Mouse (Mus musculus) heart, embryonic 11.5 days (tissue): ENCODE measurements around the gene Icosl. TPM values are rescaled to one million over a fixed set of nuclear protein-coding genes. Genes with fewer than 3 reads are reported as not detected.

Source experiments
- ATAC-seq: fragments of 200-750 bp; cut with Nextera tagmentation; replicated peaks from 2 replicates; pipeline ENCODE4 v1.8.0; 2017; ENCODE audit warnings: moderate library complexity; ENCODE audit not compliant: insufficient number of reproducible peaks, low FRiP score, low TSS enrichment
- H3K27ac ChIP-seq: fragments of 300-500 bp; sonication (generic); 2 replicates; pipeline ENCODE4 v1.5.1; 2014; ENCODE audit warnings: mild to moderate bottlenecking, low read depth, low read length
- H3K27me3 ChIP-seq: fragments of 300-500 bp; sonication (generic); 2 replicates; pipeline ENCODE4 v1.6.1; 2014; ENCODE audit warnings: mild to moderate bottlenecking, low read length, mixed read lengths; ENCODE audit not compliant: control insufficient read depth, insufficient read depth
- H3K36me3 ChIP-seq: fragments of 300-500 bp; sonication (generic); 2 replicates; pipeline ENCODE4 v1.6.1; 2014; ENCODE audit warnings: mild to moderate bottlenecking, low read length, moderate library complexity, mixed read lengths; ENCODE audit not compliant: control insufficient read depth, insufficient read depth
- H3K4me1 ChIP-seq: fragments of 300-500 bp; sonication (generic); 2 replicates; pipeline ENCODE4 v1.6.1; 2014; ENCODE audit warnings: low read length; ENCODE audit not compliant: control insufficient read depth, insufficient read depth
- H3K4me2 ChIP-seq: fragments of 300-500 bp; sonication (generic); 2 replicates; pipeline ENCODE4 v1.6.1; 2014; ENCODE audit warnings: mild to moderate bottlenecking, moderate library complexity
- H3K4me3 ChIP-seq: fragments of 300-500 bp; sonication (generic); 2 replicates; pipeline ENCODE4 v1.5.1; 2014; ENCODE audit warnings: low read depth, low read length
- H3K9ac ChIP-seq: fragments of 300-500 bp; sonication (generic); 2 replicates; pipeline ENCODE4 v1.6.1; 2014; ENCODE audit warnings: mild to moderate bottlenecking, low read depth, low read length, moderate library complexity
- H3K9me3 ChIP-seq: fragments of 300-500 bp; sonication (generic); replicated peaks from 2 replicates; pipeline ENCODE4 v1.6.1; 2016; ENCODE audit warnings: low read length; ENCODE audit not compliant: control insufficient read depth
- WGBS: fragments of 180-500 bp; shearing (Covaris S2); extraction: QIAGEN DNeasy Blood & Tissue Kit; methylation state at CpG from one replicate; pipeline ENCODE4 v1.1.7; 2014; ENCODE audit not compliant: insufficient replicate concordance; 5-methylcytosine and 5-hydroxymethylcytosine counted together
- polyA plus RNA-seq: library from polyadenylated mRNA; unstranded; fragments of >200 nt; fragmentation: Nextera tagmentation; extraction: Ambion mirVana; gene quantifications from 2 replicates; pipeline ENCODE4 v1.2.1, GENCODE M21; 2014

Icosl gene
- polyA plus RNA-seq, 1 experiment from 2014 or later: 1.1 TPM

DNA sequence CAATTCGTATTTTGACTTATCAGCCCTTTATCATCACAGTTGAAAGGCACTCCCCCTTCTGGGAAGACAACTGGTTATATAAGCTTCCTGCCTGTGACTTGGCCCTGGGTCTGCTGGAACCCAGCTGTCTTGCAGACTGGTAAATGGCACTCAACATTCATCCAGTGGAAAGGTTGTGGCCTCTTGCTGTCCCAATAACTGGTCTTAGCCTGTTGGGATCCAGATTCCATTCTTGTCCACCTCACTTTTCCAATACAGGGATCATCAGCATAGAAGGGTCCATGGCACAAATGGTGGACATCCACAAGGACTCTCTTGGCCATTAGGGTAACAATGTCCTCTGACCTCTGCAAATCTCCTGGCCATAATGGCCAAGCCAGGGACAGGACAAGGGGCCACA, 15.0 kb downstream of the Icosl start:
- no peak for ATAC-seq
- Histone ChIP-seq H3K27me3 (no peaks in the 10 kb centered on the region), H3K4me1 (no peaks in the 10 kb centered on the region), H3K9me3 (no peaks in the 10 kb centered on the region), H3K27ac (no peak overlapping the region), H3K9ac (no peak overlapping the region), H3K4me2 (no peak overlapping the region), H3K4me3 (no peak overlapping the region), H3K36me3 (no peaks in the 10 kb centered on the region)
- 41% methylated on average over 1 of the region's 1 CpGs for WGBS

DNA sequence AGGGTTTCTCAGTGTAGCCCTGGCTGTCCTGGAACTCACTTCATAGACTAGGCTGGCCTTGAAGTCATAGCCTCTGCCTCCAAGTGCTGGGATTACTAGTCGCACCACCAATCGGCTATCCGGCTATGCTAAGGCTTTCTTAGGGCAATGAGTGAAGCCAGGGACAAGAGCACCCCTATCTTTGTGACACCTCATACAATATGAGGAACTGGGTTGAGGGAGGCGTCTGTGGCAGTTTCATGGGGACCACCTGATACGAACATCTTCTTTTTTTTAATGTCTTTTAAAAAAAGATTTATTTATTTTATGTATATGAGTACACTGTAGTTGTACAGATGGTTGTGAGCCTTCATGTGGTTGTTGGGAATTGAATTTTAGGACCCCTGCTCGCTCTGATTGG, 16.6 kb downstream of the Icosl start:
- WGBS: 89% methylated on average over 6 of the region's 6 CpGs
- H3K9me3 ChIP-seq: no peaks in the 10 kb centered on the region
- no peak overlapping the region for H3K27ac ChIP-seq
- H3K4me1 ChIP-seq: no peaks in the 10 kb centered on the region
- ATAC-seq: no peak
- no peaks in the 10 kb centered on the region for H3K27me3 ChIP-seq
- H3K9ac ChIP-seq: no peak overlapping the region
- no peak overlapping the region for H3K4me2 ChIP-seq
- no peaks in the 10 kb centered on the region for H3K36me3 ChIP-seq
- no peak overlapping the region for H3K4me3 ChIP-seq

DNA sequence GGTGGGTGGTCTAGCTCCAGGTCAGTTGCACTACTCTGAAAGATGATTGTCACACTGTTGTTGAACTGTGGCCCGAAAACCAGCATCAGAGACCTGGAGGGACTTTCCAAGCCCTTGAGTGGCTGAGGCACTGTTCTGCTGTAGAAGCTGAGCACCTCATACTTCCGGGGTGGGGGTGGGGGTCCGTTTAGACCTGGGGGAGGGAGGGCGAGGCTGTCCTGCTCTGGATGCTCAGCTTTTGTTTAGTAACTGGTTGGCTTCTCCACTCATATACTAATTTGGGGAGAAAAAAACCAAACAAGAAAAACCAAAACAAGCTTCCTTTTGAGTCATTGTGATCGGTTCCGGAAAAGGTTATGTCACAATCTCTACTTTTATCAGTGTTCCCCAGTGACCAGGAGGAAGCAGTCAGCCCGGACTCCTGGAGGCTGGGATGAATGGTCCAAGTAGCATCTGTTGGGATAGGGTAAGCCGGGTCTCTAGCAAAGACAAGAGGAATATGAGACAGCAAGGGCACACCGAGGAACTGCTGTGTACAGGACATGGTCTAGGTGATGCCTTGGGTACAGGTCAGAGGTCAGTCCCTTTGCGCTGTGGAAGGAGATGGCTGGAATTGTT, 17.5 kb downstream of the Icosl start:
- H3K27me3 ChIP-seq: no peaks in the 10 kb centered on the region
- H3K4me2 ChIP-seq: no peak overlapping the region
- no peak overlapping the region for H3K27ac ChIP-seq
- no peak for ATAC-seq
- 67% methylated on average over 10 of the region's 10 CpGs for WGBS
- no peaks in the 10 kb centered on the region for H3K4me1 ChIP-seq
- no peaks in the 10 kb centered on the region for H3K36me3 ChIP-seq
- no peak overlapping the region for H3K9ac ChIP-seq
- no peaks in the 10 kb centered on the region for H3K9me3 ChIP-seq
- H3K4me3 ChIP-seq: no peak overlapping the region

DNA sequence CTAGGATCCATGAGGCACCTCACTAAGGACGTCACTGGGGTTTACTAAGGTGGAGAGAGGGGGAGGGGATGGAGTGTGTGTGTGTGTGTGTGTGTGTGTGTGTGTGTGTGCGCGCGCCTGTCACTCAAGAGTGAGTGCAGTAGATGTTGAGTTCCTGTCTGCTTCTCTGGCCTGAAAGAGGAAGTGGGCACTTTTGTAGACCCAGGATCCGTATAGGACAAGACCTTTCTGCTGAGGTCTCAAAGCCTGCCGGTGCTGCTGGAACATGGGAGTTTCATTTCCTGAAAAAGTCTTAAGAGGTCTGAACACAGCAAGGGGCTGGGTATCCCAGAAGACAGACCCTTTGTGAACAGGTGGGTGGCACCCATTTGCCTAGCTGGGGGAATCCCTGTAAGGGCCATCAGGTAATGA, 18.0 kb downstream of the Icosl start:
- 86% methylated on average over 6 of the region's 6 CpGs for WGBS
- H3K27ac ChIP-seq: no peak overlapping the region
- H3K4me2 ChIP-seq: no peak overlapping the region
- no peaks in the 10 kb centered on the region for H3K36me3 ChIP-seq
- no peak overlapping the region for H3K4me3 ChIP-seq
- H3K4me1 ChIP-seq: no peaks in the 10 kb centered on the region
- H3K9ac ChIP-seq: no peak overlapping the region
- no peaks in the 10 kb centered on the region for H3K9me3 ChIP-seq
- H3K27me3 ChIP-seq: no peaks in the 10 kb centered on the region
- ATAC-seq: no peak

DNA sequence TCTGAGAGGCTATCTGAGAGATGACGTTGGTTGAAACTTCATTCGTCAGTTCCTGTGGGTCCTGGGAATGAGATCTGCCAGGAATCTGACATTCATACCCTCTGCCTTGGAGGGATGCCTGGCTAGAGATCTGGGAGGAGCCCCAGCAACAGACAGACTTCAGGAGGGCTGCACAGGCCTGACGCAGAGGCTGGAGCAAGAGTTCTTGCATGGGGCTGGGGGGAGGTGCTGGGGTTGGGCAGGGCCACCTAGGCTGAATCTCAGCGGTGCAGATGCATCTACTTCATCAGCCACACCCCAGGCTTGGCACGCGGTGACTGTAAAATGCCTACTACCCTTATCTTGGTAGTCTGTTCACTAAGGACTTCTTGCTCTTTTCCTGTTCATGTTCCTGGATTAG, 21.1 kb downstream of the Icosl start:
- Histone ChIP-seq H3K27me3 (no peaks in the 10 kb centered on the region), H3K4me3 (no peak overlapping the region), H3K36me3 (no peaks in the 10 kb centered on the region), H3K9ac (no peak overlapping the region), H3K4me2 (no peak overlapping the region), H3K4me1 (no peaks in the 10 kb centered on the region), H3K9me3 (no peaks in the 10 kb centered on the region), H3K27ac (no peak overlapping the region)
- no peak for ATAC-seq
- WGBS: 29% methylated on average over 6 of the region's 6 CpGs

DNA sequence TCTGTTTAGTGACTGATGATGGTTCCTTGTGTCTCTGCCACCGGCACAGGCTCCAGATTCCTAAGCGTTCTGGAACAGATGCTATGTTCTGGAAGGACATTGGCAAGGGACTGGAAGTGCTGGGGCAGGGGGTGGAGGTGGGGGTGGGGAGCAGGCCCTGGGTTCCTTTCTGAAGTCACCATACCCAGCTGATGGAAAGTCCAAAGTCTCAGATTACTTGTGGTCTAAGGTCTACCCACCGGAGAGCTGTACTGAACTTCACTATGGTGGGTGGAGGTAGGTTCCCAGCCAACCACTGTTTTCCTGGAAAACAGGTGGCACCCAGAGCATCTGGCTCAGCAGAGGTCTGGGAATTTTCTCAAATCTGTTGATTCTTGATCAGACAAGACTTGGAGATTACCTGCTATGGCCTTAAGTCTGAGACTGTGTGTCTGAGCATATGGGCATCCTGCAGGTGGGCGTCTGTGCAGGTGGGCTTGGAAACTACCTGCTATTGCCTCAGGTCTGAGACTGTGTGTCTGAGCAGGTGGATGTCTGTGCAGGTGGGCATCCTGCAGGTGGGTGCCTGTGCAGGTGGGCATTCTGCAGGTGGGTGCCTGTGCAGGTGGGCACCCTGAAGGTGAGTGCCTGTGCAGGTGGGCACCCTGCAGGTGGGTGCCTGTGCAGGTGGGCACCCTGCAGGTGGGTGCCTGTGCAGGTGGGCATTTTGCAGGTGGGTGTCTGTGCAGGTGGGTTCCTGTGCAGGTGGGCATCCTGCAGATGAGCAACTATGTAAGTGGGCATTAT, 21.8 kb downstream of the Icosl start:
- Histone ChIP-seq H3K36me3 (no peaks in the 10 kb centered on the region), H3K27ac (no peak overlapping the region), H3K9me3 (no peaks in the 10 kb centered on the region), H3K9ac (no peak overlapping the region), H3K4me1 (no peaks in the 10 kb centered on the region), H3K4me2 (no peak overlapping the region), H3K27me3 (no peaks in the 10 kb centered on the region), H3K4me3 (no peak overlapping the region)
- no peak for ATAC-seq
- WGBS: 67% methylated on average over 4 of the region's 4 CpGs

DNA sequence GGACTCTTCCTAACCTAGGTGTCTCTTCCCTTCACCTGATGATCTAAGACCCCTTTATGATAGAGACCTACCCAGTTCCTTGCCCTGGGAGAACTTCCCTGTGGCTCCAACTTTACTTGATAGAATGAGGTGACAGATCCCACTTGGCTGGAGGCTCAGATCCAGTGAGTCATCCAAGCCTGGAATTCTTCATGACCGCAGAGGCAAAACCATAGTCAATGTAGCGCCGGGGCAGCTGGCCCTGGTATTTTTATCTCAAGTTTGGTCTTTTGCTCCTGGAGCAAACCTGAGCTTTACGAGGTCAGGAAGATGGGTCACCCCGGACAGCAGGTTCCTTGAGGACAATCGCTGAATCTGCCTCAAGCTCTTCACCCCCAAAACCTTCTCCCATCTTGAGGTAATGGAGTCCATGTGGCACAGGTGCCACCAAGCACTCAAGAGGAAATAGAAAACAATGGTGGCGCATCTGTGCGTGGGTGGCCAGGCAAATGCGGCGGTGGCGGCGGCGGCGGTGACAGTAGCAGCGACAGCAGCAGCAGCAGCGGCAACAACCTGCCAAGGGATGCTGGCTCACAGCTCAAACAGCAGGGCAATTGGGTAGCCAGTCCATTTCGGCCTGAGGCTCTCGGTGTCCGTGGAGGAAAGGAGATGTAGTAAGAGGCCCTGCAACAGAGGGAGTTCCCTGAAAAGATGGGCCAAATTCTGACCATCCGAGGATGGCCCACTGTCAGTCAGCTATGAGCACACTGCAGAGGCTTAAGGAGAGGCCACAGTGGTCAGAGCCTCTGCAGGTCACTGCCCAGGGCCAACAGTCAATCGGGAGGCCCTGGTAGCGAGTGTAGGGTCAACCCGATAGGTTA, 23.0 kb downstream of the Icosl start:
- Histone ChIP-seq H3K27ac (no peak overlapping the region), H3K9me3 (no peaks in the 10 kb centered on the region), H3K36me3 (no peaks in the 10 kb centered on the region), H3K9ac (no peak overlapping the region), H3K4me2 (no peak overlapping the region), H3K4me1 (no peaks in the 10 kb centered on the region), H3K4me3 (no peak overlapping the region), H3K27me3 (no peaks in the 10 kb centered on the region)
- 79% methylated on average over 23 of the region's 23 CpGs for WGBS
- no peak for ATAC-seq

DNA sequence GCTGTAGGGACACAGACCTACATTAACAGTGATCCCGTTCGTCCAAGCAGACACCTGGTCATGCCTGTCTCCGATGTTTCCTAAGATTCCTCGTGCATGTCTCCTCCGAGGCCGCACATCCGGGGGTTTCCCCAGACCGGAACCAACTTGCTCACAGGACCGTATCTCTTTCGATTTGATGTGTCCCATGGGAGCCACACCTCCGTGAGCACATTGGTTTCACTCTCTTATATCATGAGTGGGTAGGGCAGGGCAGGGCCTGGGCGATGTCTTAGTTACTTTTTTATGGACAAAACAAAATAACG, 23.6 kb downstream of the Icosl start:
- H3K9me3 ChIP-seq: no peaks in the 10 kb centered on the region
- H3K4me1 ChIP-seq: no peaks in the 10 kb centered on the region
- 85% methylated on average over 13 of the region's 13 CpGs for WGBS
- no peaks in the 10 kb centered on the region for H3K36me3 ChIP-seq
- no peak overlapping the region for H3K4me3 ChIP-seq
- H3K27me3 ChIP-seq: no peaks in the 10 kb centered on the region
- H3K27ac ChIP-seq: no peak overlapping the region
- H3K4me2 ChIP-seq: no peak overlapping the region
- H3K9ac ChIP-seq: no peak overlapping the region
- ATAC-seq: no peak
